Mouse (Mus musculus) lung, postnatal 10 days (tissue): ENCODE data around the gene Gpr3.
A peak's percentile ranks its signal among the peaks of the same experiment; 100 is the strongest.

Source experiments
- DNase-seq: peaks from one replicate; pipeline ENCODE4 v3.0.0; 2021

Gpr3 gene

GRCm38 (mm10) chr4:133169237-133170055, 42.9 kb downstream of the Gpr3 start:
- DNase-seq, result peak; percentile 72

- no peak for DNase-seq
These were observed 45.6 kb downstream of the Gpr3 start for GRCm38 (mm10) chr4:133166773-133167172.

GRCm38 (mm10) chr4:133162196-133162595, 50.1 kb downstream of the Gpr3 start:
- DNase-seq, result no peak

GRCm38 (mm10) chr4:133160821-133161220, 51.5 kb downstream of the Gpr3 start:
- no peak for DNase-seq

DNA sequence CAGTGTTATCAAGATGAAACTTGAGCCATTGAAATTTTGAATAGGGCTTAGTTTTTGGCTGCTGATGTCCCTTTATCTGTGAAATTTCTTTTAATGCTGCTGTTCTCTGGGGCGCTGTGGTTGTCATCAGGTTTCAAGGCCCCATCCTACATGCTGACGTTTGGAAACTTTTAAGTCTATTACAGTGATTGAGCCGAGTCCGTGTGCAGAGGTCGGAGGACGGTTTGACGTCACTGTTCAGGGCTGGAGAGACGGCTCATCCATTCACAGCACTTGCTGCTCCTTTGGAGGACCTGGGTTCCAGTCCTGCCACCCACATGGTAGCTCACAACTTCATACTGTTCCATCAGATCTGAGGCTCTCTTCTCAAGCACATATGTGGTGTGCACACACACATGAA, 52.1 kb downstream of the Gpr3 start:
- no peak for DNase-seq

GRCm38 (mm10) chr4:133159646-133160045, 52.7 kb downstream of the Gpr3 start:
- DNase-seq, result no peak
